Mouse (Mus musculus): ENCODE data around the gene Hoxa9. TPM values are rescaled to one million over a fixed set of nuclear protein-coding genes. Genes with fewer than 3 reads are reported as not detected.
A peak's percentile ranks its signal among the peaks of the same experiment; 100 is the strongest.

Hoxa9 gene
- polyA plus RNA-seq, 1 experiment from 2014 or later, result 0.16 TPM

DNA sequence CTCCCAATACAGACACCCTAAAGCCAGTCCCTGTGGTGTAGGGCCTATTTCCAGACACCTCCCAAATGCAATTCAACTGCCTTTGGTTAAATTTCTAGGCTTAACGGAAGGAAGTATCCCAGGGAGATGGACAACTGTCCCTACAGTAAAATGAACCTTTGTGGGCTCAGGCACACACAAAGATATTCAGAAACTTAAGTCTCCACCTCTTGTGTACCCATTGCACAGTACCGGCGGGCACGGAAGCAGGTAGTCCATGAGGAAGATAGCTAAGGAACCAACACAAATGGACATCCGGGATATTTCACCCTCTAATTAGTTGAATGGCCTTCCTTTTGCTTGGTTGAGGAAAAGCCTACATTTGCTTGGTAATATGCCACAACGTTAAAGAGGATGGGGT, 54.5 kb downstream of the Hoxa9 start:
- Histone ChIP-seq H3K4me3 (peak overlapping the region; percentile 67), H3K9me3 (no peaks in the 10 kb centered on the region), H3K9ac (peak overlapping the region; percentile 63), H3K4me1 (peaks cover 30% of the 10 kb centered on the region), H3K36me3 (no peaks in the 10 kb centered on the region), H3K27me3 (peaks cover 79% of the 10 kb centered on the region), H3K4me2 (peak overlapping the region; percentile 90), H3K27ac (peak overlapping the region; percentile 98)
- under 1% methylated on average over 6 of the region's 6 CpGs for WGBS
- no peak for ATAC-seq (ENCODE audit: borderline replicate concordance, extremely low read depth, low FRiP score, low TSS enrichment)

DNA sequence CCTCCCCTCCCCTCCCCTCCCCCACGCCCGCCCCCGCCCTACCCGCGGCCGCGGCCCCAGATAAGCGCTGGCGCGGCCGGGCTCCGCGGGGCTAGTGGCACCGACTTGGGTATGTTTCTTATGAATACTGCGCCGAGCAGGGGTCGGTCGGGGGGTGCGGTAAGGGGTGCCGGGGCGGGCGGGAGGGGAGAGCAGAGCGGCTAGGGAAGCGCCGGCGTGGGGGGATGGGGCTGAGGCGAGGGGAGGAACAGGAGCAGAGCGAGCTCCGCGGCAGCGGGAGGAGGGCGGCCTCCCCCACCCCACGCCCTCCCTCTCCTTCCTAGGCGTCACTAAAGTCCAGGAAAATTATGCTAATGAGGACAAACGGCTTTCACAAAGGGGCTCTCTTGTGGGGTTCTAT, 55.0 kb downstream of the Hoxa9 start:
- WGBS, result under 1% methylated on average over 13 of the region's 35 CpGs
- H3K36me3 ChIP-seq, result no peaks in the 10 kb centered on the region
- peak overlapping the region; percentile 63 for H3K9ac ChIP-seq
- peak overlapping the region; percentile 90 for H3K4me2 ChIP-seq
- H3K27ac ChIP-seq, result peak overlapping the region; percentile 98
- peaks cover 30% of the 10 kb centered on the region for H3K4me1 ChIP-seq
- ATAC-seq (ENCODE audit: borderline replicate concordance, extremely low read depth, low FRiP score, low TSS enrichment), result peak; percentile 36; the same call in 1 of the 2 replicates
- H3K4me3 ChIP-seq, result peak overlapping the region; percentile 67
- H3K27me3 ChIP-seq, result peaks cover 79% of the 10 kb centered on the region
- no peaks in the 10 kb centered on the region for H3K9me3 ChIP-seq

DNA sequence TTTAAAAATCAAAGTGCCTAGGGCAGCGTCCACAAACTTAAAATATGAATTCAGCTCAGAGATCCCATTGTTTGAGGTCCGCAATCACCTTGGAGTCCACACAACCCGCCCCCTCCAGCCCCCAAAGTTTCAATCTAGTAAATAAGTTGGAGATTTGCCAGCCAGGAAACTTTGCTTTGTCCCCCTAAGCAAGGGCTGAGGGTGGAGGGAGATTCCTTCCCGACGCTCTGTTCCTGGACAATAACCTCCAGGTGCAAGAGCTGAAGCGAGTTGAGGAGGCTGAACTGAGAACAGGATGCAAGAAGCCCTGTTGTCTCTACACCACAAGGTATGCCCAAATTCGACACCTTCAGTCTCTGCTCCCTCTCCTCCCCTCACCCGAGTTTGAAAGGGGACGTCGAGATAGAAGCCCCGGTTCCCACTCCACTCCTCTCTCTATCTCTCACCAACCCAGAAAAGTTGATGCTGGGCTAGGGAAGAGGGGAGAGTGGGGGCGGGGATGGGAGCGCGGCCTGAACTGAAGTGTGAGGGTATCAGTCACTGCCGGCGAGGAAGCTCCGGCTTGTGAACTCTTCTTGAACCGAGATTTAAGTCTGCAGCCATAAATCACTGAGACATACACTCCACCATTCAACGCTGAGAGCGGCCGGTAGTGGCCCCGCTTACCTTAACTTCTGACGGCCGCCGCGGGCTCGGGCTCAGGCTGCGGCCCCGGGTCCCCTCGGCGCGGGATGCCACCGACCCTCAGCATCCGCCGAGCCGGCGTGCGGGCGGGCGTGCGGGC, 55.7 kb downstream of the Hoxa9 start:
- Histone ChIP-seq H3K9ac (peak overlapping the region; percentile 63), H3K27ac (peak overlapping the region; percentile 98), H3K27me3 (peaks cover 79% of the 10 kb centered on the region), H3K4me3 (peak overlapping the region; percentile 67), H3K9me3 (no peaks in the 10 kb centered on the region), H3K4me1 (peaks cover 30% of the 10 kb centered on the region), H3K4me2 (peak overlapping the region; percentile 90), H3K36me3 (no peaks in the 10 kb centered on the region)
- peak; percentile 39; the same call in 1 of the 2 replicates for ATAC-seq (ENCODE audit: borderline replicate concordance, extremely low read depth, low FRiP score, low TSS enrichment)
- WGBS, result under 1% methylated on average over 35 of the region's 41 CpGs

DNA sequence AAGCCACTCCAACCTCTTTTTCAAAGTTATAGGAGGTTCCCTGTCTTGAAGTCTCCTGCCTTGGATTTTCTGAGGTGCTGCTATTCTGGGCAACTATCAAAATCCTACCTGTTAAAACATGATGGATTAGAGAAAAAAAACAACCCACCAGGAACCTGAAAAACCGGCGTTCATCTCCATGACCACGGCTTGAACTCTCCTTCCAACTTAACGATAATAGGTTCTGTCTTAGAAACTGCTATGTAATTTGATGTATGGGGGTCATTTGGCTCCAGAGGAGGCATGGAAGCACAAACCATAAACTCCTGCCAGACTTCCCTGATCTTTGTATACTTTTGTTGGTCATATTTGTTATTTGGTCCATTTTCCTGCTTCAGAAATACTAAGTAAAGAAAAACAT, 57.2 kb downstream of the Hoxa9 start:
- WGBS, result 2% methylated on average over 4 of the region's 4 CpGs
- H3K36me3 ChIP-seq, result no peaks in the 10 kb centered on the region
- peak overlapping the region; percentile 90 for H3K4me2 ChIP-seq
- ATAC-seq (ENCODE audit: borderline replicate concordance, extremely low read depth, low FRiP score, low TSS enrichment), result no peak
- H3K27me3 ChIP-seq, result peaks cover 78% of the 10 kb centered on the region
- no peaks in the 10 kb centered on the region for H3K9me3 ChIP-seq
- H3K27ac ChIP-seq, result peak overlapping the region; percentile 95
- H3K9ac ChIP-seq, result peak overlapping the region; percentile 53
- peak overlapping the region; percentile 40 for H3K4me3 ChIP-seq
- H3K4me1 ChIP-seq, result peaks cover 35% of the 10 kb centered on the region

MicroRNAs encoded within 50 kb of the gene (microRNA counts, 519-probe panel; counts per million panel counts)
- 1,298 counts per million, percentile 6 among the panel's probes with 10 or more counts for microRNA mmu-miR-196b

Small RNA genes lying within 50 kb of the gene (microRNA-seq; reads per million reads assigned to microRNA genes)
- gene Mir196b, result 98.6 reads per million, percentile 53 among the genes with 10 or more reads in this experiment

Other genes with a start within 250 kb of the Hoxa9 start
- gene Skap2, start 218.5 kb downstream of the Hoxa9 start, polyA plus RNA-seq (2015; fragmentation: Nextera tagmentation; extraction: Ambion mirVana), result 59.3 and 65.0 TPM in 2 replicates
- gene Hoxa1, start 72.8 kb downstream of the Hoxa9 start, polyA plus RNA-seq (2015; fragmentation: Nextera tagmentation; extraction: Ambion mirVana), result 1.3 and 1.4 TPM in 2 replicates
- 11.4 and 13.0 TPM in 2 replicates for gene Hoxa2, start 66.3 kb downstream of the Hoxa9 start, polyA plus RNA-seq (2015; fragmentation: Nextera tagmentation; extraction: Ambion mirVana)
- gene 5730596B20Rik, start 53.6 kb downstream of the Hoxa9 start, polyA plus RNA-seq (2015; fragmentation: Nextera tagmentation; extraction: Ambion mirVana), result 2.1 and 2.3 TPM in 2 replicates
- gene Hoxa4, start 39.3 kb downstream of the Hoxa9 start, polyA plus RNA-seq (2015; fragmentation: Nextera tagmentation; extraction: Ambion mirVana), result 4.1 and 4.2 TPM in 2 replicates
- 48.2 and 48.7 TPM in 2 replicates for gene Hoxa5, start 26.5 kb downstream of the Hoxa9 start, polyA plus RNA-seq (2015; fragmentation: Nextera tagmentation; extraction: Ambion mirVana)
- gene Hoxa6, start 22.4 kb downstream of the Hoxa9 start, polyA plus RNA-seq (2015; fragmentation: Nextera tagmentation; extraction: Ambion mirVana), result 2.9 and 3.1 TPM in 2 replicates
- gene Hoxa3, start 17.8 kb downstream of the Hoxa9 start, polyA plus RNA-seq (2015; fragmentation: Nextera tagmentation; extraction: Ambion mirVana), result 7.5 and 9.4 TPM in 2 replicates
- gene Gm28308, start 17.8 kb downstream of the Hoxa9 start, polyA plus RNA-seq (2015; fragmentation: Nextera tagmentation; extraction: Ambion mirVana), result not detected in 2 replicates
- 4.9 and 5.5 TPM in 2 replicates for gene Hoxa7, start 9.2 kb downstream of the Hoxa9 start, polyA plus RNA-seq (2015; fragmentation: Nextera tagmentation; extraction: Ambion mirVana)
- gene Hoxa10, start 9.8 kb upstream of the Hoxa9 start, polyA plus RNA-seq (2015; fragmentation: Nextera tagmentation; extraction: Ambion mirVana), result 0.17 TPM in 1 of 2 replicates, not detected in the other
- gene Hoxa11, start 14.7 kb upstream of the Hoxa9 start, polyA plus RNA-seq (2015; fragmentation: Nextera tagmentation; extraction: Ambion mirVana), result not detected in 2 replicates
- not detected in 2 replicates for gene Hoxa13, start 29.8 kb upstream of the Hoxa9 start, polyA plus RNA-seq (2015; fragmentation: Nextera tagmentation; extraction: Ambion mirVana)
- gene Evx1, start 82.4 kb upstream of the Hoxa9 start, polyA plus RNA-seq (2015; fragmentation: Nextera tagmentation; extraction: Ambion mirVana), result 0.06 and 0.10 TPM in 2 replicates

Data from lung, embryonic 15.5 days (tissue).